In the genomic region with DNA sequence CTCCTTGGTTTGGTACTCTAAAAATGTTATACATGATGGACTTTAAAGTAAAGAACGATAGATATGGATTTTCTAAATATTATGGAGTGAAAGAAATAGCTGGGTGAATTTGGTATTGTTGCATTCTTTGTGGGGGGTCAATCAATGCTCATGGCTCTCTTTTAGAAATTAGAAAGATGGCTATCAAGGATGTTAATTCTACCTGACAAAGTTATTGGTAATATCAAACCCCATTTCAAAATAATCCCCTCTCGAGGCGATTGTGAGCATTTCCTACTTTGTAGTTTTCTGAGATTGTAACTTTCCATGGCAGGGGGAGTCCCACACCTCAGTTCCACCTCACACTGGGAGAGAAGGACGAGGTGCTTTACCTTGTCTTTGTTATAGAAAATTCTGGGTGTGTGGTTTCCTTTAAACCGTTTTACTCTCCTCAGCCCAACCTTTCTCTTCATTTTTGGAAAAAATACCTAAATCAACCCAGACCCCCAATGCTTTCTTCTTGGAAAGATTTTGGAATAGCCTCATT, we compare ENCODE assay signal across 9 mouse cellular contexts.
DNase-seq lines count a peak whose midpoint lies in the region; ATAC-seq lines count a peak whose summit lies in the region.
"Had no signal": no experiment of that assay in that cellular context is flagged by ENCODE, and none has a peak within 500 bp of the region (broad histone marks: within the 10 kb centered on the region; RNA-seq: fewer than 3 reads in every experiment).

No protein-coding gene starts in this region.

- 44% methylated on average over 5 of the region's 5 CpGs for WGBS in heart, embryonic 13.5 days
- 51% methylated on average over 5 of the region's 5 CpGs for WGBS in hindbrain, embryonic 11.5 days
- 1% methylated on average over 5 of the region's 5 CpGs for WGBS in midbrain, embryonic 14.5 days

- no peaks in the 10 kb centered on the region for H3K27me3 ChIP-seq in heart, embryonic 13.5 days (replicated peaks)
- H3K27me3 ChIP-seq in hindbrain, embryonic 11.5 days (ENCODE audit: control insufficient read depth, insufficient read depth, low read length): no peaks in the 10 kb centered on the region
- no peaks in the 10 kb centered on the region for H3K27me3 ChIP-seq in midbrain, embryonic 14.5 days (ENCODE audit: control insufficient read depth, insufficient read depth, low read length)

- DNase-seq in heart, postnatal 4 days: no peak
- DNase-seq in hindbrain, embryonic 11.5 days (ENCODE audit: low spot score): no peak
- DNase-seq in midbrain, embryonic 14.5 days: peak; percentile 66
- DNase-seq in cerebellum, adult 18-20 months: no peak
- DNase-seq in right cerebral cortex, adult 2 months (ENCODE audit: low spot score in 2 of 2): no peak
- DNase-seq in urinary bladder, adult 2 months (ENCODE audit: low spot score): no peak
- DNase-seq: gastrocnemius, postnatal 36 days had no signal

- H3K4me1 ChIP-seq in heart, embryonic 13.5 days: peaks cover 55% of the 10 kb centered on the region
- no peaks in the 10 kb centered on the region; the same call in 1 of the 2 replicates for H3K4me1 ChIP-seq in brown adipose tissue, adult 24 weeks (ENCODE audit: control insufficient read depth, insufficient read depth, insufficient read length, low read length)
- H3K4me1 ChIP-seq in hindbrain, embryonic 11.5 days (replicated peaks; ENCODE audit: control insufficient read depth, insufficient read depth, low read length): no peaks in the 10 kb centered on the region
- H3K4me1 ChIP-seq in midbrain, embryonic 14.5 days (ENCODE audit: control insufficient read depth, insufficient read depth, low read length): peaks cover 9% of the 10 kb centered on the region

- no peaks in the 10 kb centered on the region for H3K9me3 ChIP-seq in heart, embryonic 13.5 days
- H3K9me3 ChIP-seq in hindbrain, embryonic 11.5 days (ENCODE audit: control insufficient read depth, low read length): no peaks in the 10 kb centered on the region
- no peaks in the 10 kb centered on the region for H3K9me3 ChIP-seq in midbrain, embryonic 14.5 days (ENCODE audit: control insufficient read depth, low read length)

- H3K9ac ChIP-seq in heart, embryonic 13.5 days: peak overlapping the region; percentile 93
- H3K9ac ChIP-seq in hindbrain, embryonic 11.5 days (ENCODE audit: low read depth, low read length): peak overlapping the region; percentile 95
- peak overlapping the region; percentile 100 for H3K9ac ChIP-seq in midbrain, embryonic 14.5 days (replicated peaks; ENCODE audit: low read length)

- peak overlapping the region; percentile 93 for H3K27ac ChIP-seq in heart, embryonic 13.5 days (replicated peaks)
- H3K27ac ChIP-seq in brown adipose tissue, adult 24 weeks (replicated peaks; ENCODE audit: low read depth, low read length): no peak overlapping the region; the same call in 1 of the 2 replicates
- peak overlapping the region; percentile 95 for H3K27ac ChIP-seq in hindbrain, embryonic 11.5 days (ENCODE audit: low read depth, low read length)
- peak overlapping the region; percentile 100 for H3K27ac ChIP-seq in midbrain, embryonic 14.5 days (replicated peaks; ENCODE audit: low read depth, low read length)

- ATAC-seq in heart, embryonic 13.5 days (ENCODE audit: extremely low read depth, insufficient number of reproducible peaks, low FRiP score, low TSS enrichment): no peak
- ATAC-seq in hindbrain, embryonic 11.5 days (ENCODE audit: low FRiP score): no peak
- no peak for ATAC-seq in midbrain, embryonic 14.5 days (ENCODE audit: low FRiP score, low TSS enrichment)

- H3K4me3 ChIP-seq in heart, embryonic 13.5 days: peak overlapping the region; percentile 78
- peak overlapping the region; percentile 23; the same call in 1 of the 2 replicates for H3K4me3 ChIP-seq in brown adipose tissue, adult 24 weeks (ENCODE audit: insufficient read depth, low read depth, low read length)
- peak overlapping the region; percentile 70 for H3K4me3 ChIP-seq in hindbrain, embryonic 11.5 days (ENCODE audit: low read depth, low read length)
- H3K4me3 ChIP-seq in midbrain, embryonic 14.5 days (replicated peaks; ENCODE audit: low read depth, low read length): peak overlapping the region; percentile 83

- H3K4me2 ChIP-seq in heart, embryonic 13.5 days: peak overlapping the region; percentile 75
- peak overlapping the region; percentile 63 for H3K4me2 ChIP-seq in hindbrain, embryonic 11.5 days (replicated peaks; ENCODE audit: low read depth, low read length)
- peak overlapping the region; percentile 81 for H3K4me2 ChIP-seq in midbrain, embryonic 14.5 days (ENCODE audit: low read length)

- peaks cover 22% of the 10 kb centered on the region for H3K36me3 ChIP-seq in heart, embryonic 13.5 days
- no peaks in the 10 kb centered on the region for H3K36me3 ChIP-seq in hindbrain, embryonic 11.5 days (ENCODE audit: control insufficient read depth, insufficient read depth, low read length)
- H3K36me3 ChIP-seq in midbrain, embryonic 14.5 days (ENCODE audit: control insufficient read depth, insufficient read depth, low read length): peaks cover 17% of the 10 kb centered on the region

Comparison
In these comparisons a context has a peak if more than half of its experiments do, and no peak if none do; other contexts are left out.
1. H3K4me3 ChIP-seq: peak in every context shown above with its lines; median percentile 83 in midbrain, embryonic 14.5 days; 78 in heart, embryonic 13.5 days; 70 in hindbrain, embryonic 11.5 days; 23 in brown adipose tissue, adult 24 weeks.